Mouse (Mus musculus) forebrain, postnatal 0 days (tissue): ENCODE data around the gene Peli3. TPM values are rescaled to one million over a fixed set of nuclear protein-coding genes. Genes with fewer than 3 reads are reported as not detected.
A peak's percentile ranks its signal among the peaks of the same experiment; 100 is the strongest.

Experiments
- ATAC-seq: fragments of 200-750 bp; cut with Nextera tagmentation; 2 replicates; pipeline ENCODE4 v1.8.0; 2017; ENCODE audit warnings: mild to moderate bottlenecking, moderate library complexity
- DNase-seq: peaks from one replicate; pipeline ENCODE4 v3.0.0-alpha.2; 2015
- H3K27ac ChIP-seq: fragments of 300-500 bp; sonication (generic); 2 replicates; pipeline ENCODE4 v1.5.1; 2014; ENCODE audit warnings: low read depth, mild to moderate bottlenecking, antibody characterized with exemption, low read length, moderate library complexity, mixed read lengths
- H3K27me3 ChIP-seq: fragments of 300-500 bp; sonication (generic); 2 replicates; pipeline ENCODE4 v1.6.1; 2014; ENCODE audit warnings: mild to moderate bottlenecking, low read length, mixed read lengths; ENCODE audit not compliant: insufficient read depth
- H3K36me3 ChIP-seq: fragments of 300-500 bp; sonication (generic); 2 replicates; pipeline ENCODE4 v1.6.1; 2014; ENCODE audit warnings: mild to moderate bottlenecking, moderate library complexity; ENCODE audit not compliant: insufficient read depth
- H3K4me1 ChIP-seq: fragments of 300-500 bp; sonication (generic); 2 replicates; pipeline ENCODE4 v1.6.1; 2014; ENCODE audit warnings: antibody characterized with exemption; ENCODE audit not compliant: insufficient read depth
- H3K4me2 ChIP-seq: fragments of 300-500 bp; sonication (generic); 2 replicates; pipeline ENCODE4 v1.6.1; 2014; ENCODE audit warnings: low read depth, mild to moderate bottlenecking, moderate library complexity
- H3K4me3 ChIP-seq: fragments of 300-500 bp; sonication (generic); 2 replicates; pipeline ENCODE4 v1.5.1; 2014; ENCODE audit warnings: low read depth, low read length, mixed read lengths
- H3K9ac ChIP-seq: fragments of 300-500 bp; sonication (generic); 2 replicates; pipeline ENCODE4 v1.6.1; 2014; ENCODE audit warnings: mild to moderate bottlenecking
- H3K9me3 ChIP-seq: fragments of 300-500 bp; sonication (generic); 2 replicates; pipeline ENCODE4 v1.6.1; 2016; ENCODE audit warnings: low read length
- CTCF ChIP-seq: sonication (generic); IDR thresholded peaks from 2 replicates; pipeline ENCODE4 v1.5.1; 2016; ENCODE audit warnings: antibody characterized with exemption, control low read depth, low read depth
- WGBS: fragments of 180-500 bp; shearing (Covaris S2); extraction: QIAGEN DNeasy Blood & Tissue Kit; methylation state at CpG from one replicate; pipeline ENCODE4 v1.1.7; 2014; 5-methylcytosine and 5-hydroxymethylcytosine counted together
- polyA plus RNA-seq: library from polyadenylated mRNA; unstranded; fragments of >200 nt; fragmentation: Nextera tagmentation; extraction: Ambion mirVana; gene quantifications from 2 replicates; pipeline ENCODE4 v1.2.1, GENCODE M21; 2015
- total RNA-seq: library from RNA; depleted of rRNA; stranded (reverse); fragments of >200 nt; gene quantifications from 2 replicates; pipeline ENCODE4 v1.2.3, GENCODE M21; 2014; rRNA removed

Peli3 gene
- total RNA-seq (11.5 and 13.2 TPM in 2 replicates), polyA plus RNA-seq (7.7 and 10.9 TPM in 2 replicates)

GRCm38 (mm10) chr19:4942551-4943252 lies at the start of gene Peli3:
TSS of gene Peli3 (minus strand) at chr19:4943127.
- ATAC-seq (peak; percentile 97), DNase-seq (peak; percentile 90)
- peak within 1 kb of the TSS; percentile 75 for H3K4me3 ChIP-seq
- H3K4me1 ChIP-seq: no peaks in the 10 kb centered on the region; the same call in 1 of the 2 replicates
- no peak for TF ChIP-seq CTCF
- peak within 1 kb of the TSS; percentile 88 for H3K4me2 ChIP-seq
- H3K36me3 ChIP-seq: peaks cover 4% of the 10 kb centered on the region; the same call in 1 of the 2 replicates
- H3K9me3 ChIP-seq: no peaks in the 10 kb centered on the region
- H3K27me3 ChIP-seq: no peaks in the 10 kb centered on the region
- peak within 1 kb of the TSS; percentile 75 for H3K27ac ChIP-seq
- 1% methylated on average over 52 of the region's 55 CpGs for WGBS
- peak within 1 kb of the TSS; percentile 77 for H3K9ac ChIP-seq

GRCm38 (mm10) chr19:4992371-4992770 lies 49.4 kb upstream of the Peli3 start:
- Histone ChIP-seq H3K4me1 (peaks cover 32% of the 10 kb centered on the region), H3K36me3 (no peaks in the 10 kb centered on the region), H3K4me2 (peak overlapping the region; percentile 18; the same call in 1 of the 2 replicates), H3K27me3 (no peaks in the 10 kb centered on the region), H3K9me3 (no peaks in the 10 kb centered on the region), H3K27ac (peak overlapping the region; percentile 45), H3K4me3 (no peak overlapping the region), H3K9ac (no peak overlapping the region)
- no peak for TF ChIP-seq CTCF
- ATAC-seq (no peak), DNase-seq (no peak)
- WGBS: 15% methylated on average over 8 of the region's 8 CpGs

GRCm38 (mm10) chr19:4990716-4991115 lies 47.8 kb upstream of the Peli3 start:
- TF ChIP-seq CTCF: no peak
- ATAC-seq (peak; percentile 6; the same call in 1 of the 2 replicates), DNase-seq (peak; percentile 56)
- 0 out of 2 replicates have a peak overlapping the region, but pooled peaks have one; percentile 18 for H3K9ac ChIP-seq
- H3K9me3 ChIP-seq: no peaks in the 10 kb centered on the region
- H3K4me1 ChIP-seq: peaks cover 32% of the 10 kb centered on the region
- peaks cover 11% of the 10 kb centered on the region for H3K36me3 ChIP-seq
- 2% methylated on average over 21 of the region's 22 CpGs for WGBS
- peak overlapping the region; percentile 68 for H3K4me2 ChIP-seq
- H3K27me3 ChIP-seq: no peaks in the 10 kb centered on the region
- H3K27ac ChIP-seq: 0 out of 2 replicates have a peak overlapping the region, but pooled peaks have one; percentile 24
- peak overlapping the region; percentile 41 for H3K4me3 ChIP-seq

- no peak for ATAC-seq
- WGBS: 13% methylated on average over 4 of the region's 4 CpGs
- no peak; the same call in 1 of the 2 replicates for TF ChIP-seq CTCF
Observed at GRCm38 (mm10) chr19:4990256-4990625, 47.3 kb upstream of the Peli3 start, which contains the start of gene Npas4. TSS of gene Npas4 (minus strand) at chr19:4990316.

GRCm38 (mm10) chr19:4989434-4990255 lies 46.7 kb upstream of the Peli3 start:
- H3K9me3 ChIP-seq: no peaks in the 10 kb centered on the region
- H3K4me2 ChIP-seq: peak overlapping the region; percentile 68
- peak overlapping the region; percentile 46 for H3K9ac ChIP-seq
- DNase-seq (peak; percentile 93), ATAC-seq (peak; percentile 82)
- no peak; the same call in 1 of the 2 replicates for TF ChIP-seq CTCF
- peaks cover 11% of the 10 kb centered on the region for H3K36me3 ChIP-seq
- WGBS: 12% methylated on average over 46 of the region's 47 CpGs
- H3K4me1 ChIP-seq: peaks cover 26% of the 10 kb centered on the region
- H3K4me3 ChIP-seq: peak overlapping the region; percentile 41
- H3K27me3 ChIP-seq: no peaks in the 10 kb centered on the region
- H3K27ac ChIP-seq: 0 out of 2 replicates have a peak overlapping the region, but pooled peaks have one; percentile 24

More at GRCm38 (mm10) chr19:4990256-4990625, 47.3 kb upstream of the Peli3 start, which contains the start of gene Npas4:
- Histone ChIP-seq H3K4me2 (peak within 1 kb of the TSS; percentile 68), H3K36me3 (peaks cover 11% of the 10 kb centered on the region), H3K9me3 (no peaks in the 10 kb centered on the region), H3K9ac (peak within 1 kb of the TSS; percentile 46), H3K27ac (0 out of 2 replicates have a peak within 1 kb of the TSS, but pooled peaks have one; percentile 24), H3K4me1 (peaks cover 32% of the 10 kb centered on the region), H3K27me3 (no peaks in the 10 kb centered on the region), H3K4me3 (peak within 1 kb of the TSS; percentile 41)
- no peak for DNase-seq

GRCm38 (mm10) chr19:4989013-4989412 lies 46.1 kb upstream of the Peli3 start:
- peaks cover 11% of the 10 kb centered on the region for H3K36me3 ChIP-seq
- TF ChIP-seq CTCF: no peak
- peaks cover 20% of the 10 kb centered on the region for H3K4me1 ChIP-seq
- H3K9me3 ChIP-seq: no peaks in the 10 kb centered on the region
- H3K27me3 ChIP-seq: peaks cover 3% of the 10 kb centered on the region; the same call in 1 of the 2 replicates
- DNase-seq: peak; percentile 68
- no peak overlapping the region for H3K27ac ChIP-seq
- H3K9ac ChIP-seq: peak overlapping the region; percentile 46
- 4% methylated on average over 13 of the region's 13 CpGs for WGBS
- peak overlapping the region; percentile 41 for H3K4me3 ChIP-seq
- no peak for ATAC-seq
- H3K4me2 ChIP-seq: peak overlapping the region; percentile 68
